Mouse (Mus musculus): ENCODE measurements around the gene Cept1.

GRCm38 (mm10) chr3:106565876-106566275 is 18.3 kb upstream of the Cept1 start:
- TF ChIP-seq CTCF (IDR thresholded peaks at IDR 0.05; ENCODE audit: borderline replicate concordance, insufficient read depth, low read depth, low read length): no peak
- no peak for TF ChIP-seq POLR2A (IDR thresholded peaks at IDR 0.05; ENCODE audit: borderline replicate concordance, insufficient read depth, low read length)
